Mouse (Mus musculus) stomach, embryonic 16.5 days (tissue): Measurements from ENCODE around the gene Nms. TPM values are rescaled to one million over a fixed set of nuclear protein-coding genes. Genes with fewer than 3 reads are reported as not detected.

Experiments
- ATAC-seq: fragments of 200-750 bp; cut with Nextera tagmentation; 2 replicates; pipeline ENCODE4 v1.8.0; 2017; ENCODE audit warnings: moderate number of reproducible peaks, moderate TSS enrichment; ENCODE audit not compliant: insufficient read depth, low FRiP score
- H3K27ac ChIP-seq: fragments of 300-500 bp; sonication (generic); 2 replicates; pipeline ENCODE4 v1.5.1; 2014; ENCODE audit warnings: low read length
- H3K27me3 ChIP-seq: fragments of 300-500 bp; sonication (generic); 2 replicates; pipeline ENCODE4 v1.6.1; 2014; ENCODE audit warnings: low read length, control low read depth, mixed read lengths; ENCODE audit not compliant: control insufficient read depth, insufficient read depth
- H3K36me3 ChIP-seq: fragments of 300-500 bp; sonication (generic); 2 replicates; pipeline ENCODE4 v1.6.1; 2014; ENCODE audit warnings: low read length; ENCODE audit not compliant: control insufficient read depth, insufficient read depth
- H3K4me1 ChIP-seq: fragments of 300-500 bp; sonication (generic); 2 replicates; pipeline ENCODE4 v1.6.1; 2014; ENCODE audit warnings: low read length, control low read depth, mixed read lengths; ENCODE audit not compliant: control insufficient read depth, insufficient read depth
- H3K4me2 ChIP-seq: fragments of 300-500 bp; sonication (generic); 2 replicates; pipeline ENCODE4 v1.6.1; 2014; ENCODE audit warnings: low read depth, low read length, mixed read lengths
- H3K4me3 ChIP-seq: fragments of 300-500 bp; sonication (generic); replicated peaks from 2 replicates; pipeline ENCODE4 v1.5.1; 2014; ENCODE audit warnings: mild to moderate bottlenecking, low read length
- H3K9ac ChIP-seq: fragments of 300-500 bp; sonication (generic); 2 replicates; pipeline ENCODE4 v1.6.1; 2014; ENCODE audit warnings: low read length
- H3K9me3 ChIP-seq: fragments of 300-500 bp; sonication (generic); replicated peaks from 2 replicates; pipeline ENCODE4 v1.6.1; 2016; ENCODE audit warnings: low read length, control low read depth; ENCODE audit not compliant: control insufficient read depth
- WGBS: fragments of 180-500 bp; shearing (Covaris S2); extraction: QIAGEN DNeasy Blood & Tissue Kit; methylation state at CpG from one replicate; pipeline ENCODE4 v1.1.7; 2014; 5-methylcytosine and 5-hydroxymethylcytosine counted together
- polyA plus RNA-seq: library from polyadenylated mRNA; unstranded; fragments of >200 nt; fragmentation: Nextera tagmentation; extraction: Ambion mirVana; gene quantifications from 2 replicates; pipeline ENCODE4 v1.2.1, GENCODE M21; 2015

The Nms gene
- not detected in 2 replicates for polyA plus RNA-seq

- H3K4me3 ChIP-seq = no peak within 1 kb of the TSS
- no peak within 1 kb of the TSS for H3K27ac ChIP-seq
- no peak for ATAC-seq
- no peaks in the 10 kb centered on the region for H3K36me3 ChIP-seq
- no peak within 1 kb of the TSS for H3K4me2 ChIP-seq
- 71% methylated on average over 6 of the region's 6 CpGs for WGBS
- H3K9me3 ChIP-seq = no peaks in the 10 kb centered on the region
- H3K27me3 ChIP-seq = no peaks in the 10 kb centered on the region
- H3K4me1 ChIP-seq = no peaks in the 10 kb centered on the region
- no peak within 1 kb of the TSS for H3K9ac ChIP-seq
Observed at GRCm38 (mm10) chr1:38938849-38939248, at the start of gene Nms. Gene Nms (plus strand): TSS chr1:38939149.

DNA sequence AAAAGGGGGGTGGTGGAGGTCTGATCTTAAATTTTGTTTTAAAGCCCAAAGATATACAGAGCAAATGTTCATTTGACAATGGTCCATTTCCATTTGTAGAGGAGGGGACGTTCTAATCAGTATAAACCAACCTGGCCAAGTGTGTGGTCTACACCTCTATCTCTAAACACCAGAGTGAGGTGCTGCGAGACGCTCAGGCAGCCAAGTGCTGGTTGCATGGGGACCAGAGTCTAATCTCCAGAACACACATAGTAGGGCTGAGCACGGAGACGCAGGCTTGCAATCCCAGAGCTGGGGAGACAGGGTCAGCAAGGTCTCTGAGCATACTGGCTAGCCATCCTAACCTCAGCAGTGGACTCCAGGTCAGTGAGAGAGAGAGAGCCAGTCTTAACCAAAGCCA is 47.5 kb upstream of the Nms start:
- Histone ChIP-seq H3K36me3 (no peaks in the 10 kb centered on the region), H3K4me3 (no peak overlapping the region), H3K27ac (no peak overlapping the region), H3K9ac (no peak overlapping the region), H3K27me3 (no peaks in the 10 kb centered on the region), H3K4me1 (no peaks in the 10 kb centered on the region), H3K4me2 (no peak overlapping the region), H3K9me3 (no peaks in the 10 kb centered on the region)
- ATAC-seq = no peak
- WGBS = 89% methylated on average over 5 of the region's 5 CpGs

- no peaks in the 10 kb centered on the region for H3K4me1 ChIP-seq
- H3K4me2 ChIP-seq = no peak overlapping the region
- no peaks in the 10 kb centered on the region for H3K36me3 ChIP-seq
- no peak for ATAC-seq
- 62% methylated on average over 5 of the region's 5 CpGs for WGBS
- no peaks in the 10 kb centered on the region for H3K27me3 ChIP-seq
- no peak overlapping the region for H3K27ac ChIP-seq
- no peaks in the 10 kb centered on the region for H3K9me3 ChIP-seq
- no peak overlapping the region for H3K9ac ChIP-seq
- H3K4me3 ChIP-seq = no peak overlapping the region
Observed at GRCm38 (mm10) chr1:38893081-38893480, 45.9 kb upstream of the Nms start.

DNA sequence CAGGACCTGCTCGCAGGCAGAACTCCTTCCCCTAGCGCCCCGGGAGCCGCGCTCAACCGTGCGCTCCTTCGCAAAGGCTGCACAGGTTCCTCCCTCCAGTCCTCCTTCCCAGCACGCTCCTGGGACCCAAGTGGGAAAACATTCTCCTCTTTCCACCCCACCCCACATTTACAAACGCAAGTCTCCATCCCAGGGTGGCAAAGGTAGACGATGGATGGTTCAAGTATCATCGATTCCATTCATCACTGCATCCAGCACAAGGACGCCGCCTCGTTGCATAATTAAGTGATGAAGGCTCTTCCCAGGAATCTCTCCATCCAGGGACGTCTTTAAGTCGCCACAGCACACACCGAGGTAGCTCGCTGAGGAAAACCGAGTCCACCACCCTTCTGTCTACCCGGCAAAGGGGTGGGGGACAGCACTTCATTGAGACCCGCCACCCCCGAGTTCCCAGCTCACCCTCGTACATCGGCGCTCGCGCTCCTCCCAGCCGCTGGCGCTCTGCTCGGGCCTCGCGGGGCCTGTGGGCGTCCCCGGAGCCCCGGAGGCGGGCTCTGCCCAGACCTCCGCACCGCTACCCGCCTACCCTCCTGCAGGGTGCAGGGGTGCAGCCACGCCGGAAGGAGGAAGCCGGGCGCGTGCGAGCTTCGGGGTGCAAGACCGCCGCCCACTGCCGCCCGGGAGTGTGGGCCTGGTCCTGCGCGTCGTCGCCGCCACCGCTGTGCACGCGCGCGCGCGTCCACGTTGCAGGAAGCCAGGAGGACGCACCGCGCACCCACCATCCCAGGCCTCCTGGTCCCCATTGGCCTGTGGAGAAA is 41.3 kb upstream of the Nms start, which contains the start of gene Chst10:
Gene Chst10 (minus strand): TSS at position 731 of the 818 bp plus-strand sequence.
- under 1% methylated on average over 67 of the region's 67 CpGs for WGBS
- Histone ChIP-seq H3K9ac (peak within 1 kb of the TSS; percentile 70), H3K4me1 (no peaks in the 10 kb centered on the region), H3K9me3 (no peaks in the 10 kb centered on the region), H3K4me2 (peak within 1 kb of the TSS; percentile 54), H3K36me3 (no peaks in the 10 kb centered on the region), H3K27ac (no peak within 1 kb of the TSS), H3K27me3 (no peaks in the 10 kb centered on the region), H3K4me3 (peak within 1 kb of the TSS; percentile 55)
- peak; percentile 93 for ATAC-seq

- no peaks in the 10 kb centered on the region for H3K27me3 ChIP-seq
- no peak overlapping the region for H3K9ac ChIP-seq
- 61% methylated on average over 5 of the region's 5 CpGs for WGBS
- no peak overlapping the region for H3K27ac ChIP-seq
- no peak overlapping the region for H3K4me2 ChIP-seq
- H3K9me3 ChIP-seq = no peaks in the 10 kb centered on the region
- no peaks in the 10 kb centered on the region for H3K4me1 ChIP-seq
- no peak overlapping the region for H3K4me3 ChIP-seq
- H3K36me3 ChIP-seq = no peaks in the 10 kb centered on the region
- ATAC-seq = no peak
Observed at GRCm38 (mm10) chr1:38902571-38902970, 36.4 kb upstream of the Nms start.

- Histone ChIP-seq H3K4me1 (no peaks in the 10 kb centered on the region), H3K4me2 (no peak overlapping the region), H3K27ac (no peak overlapping the region), H3K36me3 (no peaks in the 10 kb centered on the region), H3K4me3 (no peak overlapping the region), H3K9me3 (no peaks in the 10 kb centered on the region), H3K27me3 (no peaks in the 10 kb centered on the region), H3K9ac (no peak overlapping the region)
- no peak for ATAC-seq
- WGBS = 72% methylated on average over 2 of the region's 2 CpGs
Observed at GRCm38 (mm10) chr1:38903985-38904384, 35.0 kb upstream of the Nms start.

DNA sequence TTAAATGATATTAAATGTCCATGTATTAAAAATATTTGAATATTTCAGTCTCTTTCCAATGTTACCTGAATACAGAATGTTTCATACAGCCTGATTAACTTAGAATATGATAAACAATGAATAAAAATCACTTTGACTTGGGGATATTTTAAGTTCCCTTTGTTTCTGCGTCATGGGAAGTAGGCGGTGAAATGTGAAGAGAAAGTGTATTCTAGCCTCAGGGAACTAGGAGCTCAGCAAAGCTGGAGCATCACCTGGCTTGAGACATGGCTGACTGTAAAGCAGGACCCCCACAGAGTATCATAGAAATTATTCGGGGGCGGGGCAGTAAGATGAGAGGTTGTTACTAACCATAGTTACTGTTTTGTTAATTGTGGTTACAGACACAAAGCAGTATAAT is 10.0 kb upstream of the Nms start:
- no peaks in the 10 kb centered on the region for H3K36me3 ChIP-seq
- no peaks in the 10 kb centered on the region for H3K27me3 ChIP-seq
- H3K4me1 ChIP-seq = no peaks in the 10 kb centered on the region
- no peak overlapping the region for H3K27ac ChIP-seq
- H3K9me3 ChIP-seq = no peaks in the 10 kb centered on the region
- H3K4me2 ChIP-seq = no peak overlapping the region
- no peak overlapping the region for H3K4me3 ChIP-seq
- no peak overlapping the region for H3K9ac ChIP-seq
- 83% methylated on average over 4 of the region's 4 CpGs for WGBS
- no peak for ATAC-seq

- H3K27me3 ChIP-seq = no peaks in the 10 kb centered on the region
- H3K4me3 ChIP-seq = no peak overlapping the region
- no peak overlapping the region for H3K4me2 ChIP-seq
- no peaks in the 10 kb centered on the region for H3K4me1 ChIP-seq
- H3K9me3 ChIP-seq = no peaks in the 10 kb centered on the region
- ATAC-seq = no peak
- H3K27ac ChIP-seq = no peak overlapping the region
- no peaks in the 10 kb centered on the region for H3K36me3 ChIP-seq
- no peak overlapping the region for H3K9ac ChIP-seq
- 77% methylated on average over 4 of the region's 4 CpGs for WGBS
Observed at GRCm38 (mm10) chr1:38929468-38929867, 9.5 kb upstream of the Nms start.

GRCm38 (mm10) chr1:38930767-38931166 is 8.2 kb upstream of the Nms start:
- ATAC-seq = no peak
- Histone ChIP-seq H3K27ac (no peak overlapping the region), H3K4me2 (no peak overlapping the region)

More at GRCm38 (mm10) chr1:38930767-38931166, 8.2 kb upstream of the Nms start:
- no peaks in the 10 kb centered on the region for H3K36me3 ChIP-seq
- no peaks in the 10 kb centered on the region for H3K27me3 ChIP-seq
- WGBS = 57% methylated on average over 8 of the region's 8 CpGs
- no peaks in the 10 kb centered on the region for H3K4me1 ChIP-seq
- H3K9me3 ChIP-seq = no peaks in the 10 kb centered on the region
- no peak overlapping the region for H3K4me3 ChIP-seq
- no peak overlapping the region for H3K9ac ChIP-seq
